Mouse (Mus musculus): Measurements from ENCODE around the gene Cnnm2. TPM values are rescaled to one million over a fixed set of nuclear protein-coding genes. Genes with fewer than 3 reads are reported as not detected.

Cnnm2 gene
- polyA plus RNA-seq, 1 experiment from 2014 or later = 2.9 TPM

GRCm38 (mm10) chr19:46904907-46905306 lies 143.5 kb downstream of the Cnnm2 start:
- ATAC-seq (ENCODE audit: insufficient number of reproducible peaks, insufficient read depth, low FRiP score, low TSS enrichment, low read depth) = no peak
- no peak overlapping the region for H3K27ac ChIP-seq
- peaks cover 9% of the 10 kb centered on the region for H3K4me1 ChIP-seq (replicated peaks)
- H3K4me3 ChIP-seq (replicated peaks) = no peak overlapping the region
- H3K9me3 ChIP-seq = no peaks in the 10 kb centered on the region
- H3K4me2 ChIP-seq = no peak overlapping the region
- no peaks in the 10 kb centered on the region for H3K27me3 ChIP-seq
- H3K36me3 ChIP-seq = peaks cover 14% of the 10 kb centered on the region
- WGBS = 82% methylated on average over 1 of the region's 1 CpGs
- no peak overlapping the region for H3K9ac ChIP-seq (replicated peaks)

GRCm38 (mm10) chr19:46905383-46905782 lies 144.0 kb downstream of the Cnnm2 start:
- Histone ChIP-seq H3K4me1 (replicated peaks) (peaks cover 9% of the 10 kb centered on the region), H3K9ac (replicated peaks) (no peak overlapping the region), H3K27me3 (no peaks in the 10 kb centered on the region), H3K36me3 (peaks cover 12% of the 10 kb centered on the region), H3K9me3 (no peaks in the 10 kb centered on the region), H3K4me3 (replicated peaks) (no peak overlapping the region), H3K27ac (no peak overlapping the region), H3K4me2 (no peak overlapping the region)
- ATAC-seq (ENCODE audit: insufficient number of reproducible peaks, insufficient read depth, low FRiP score, low TSS enrichment, low read depth) = no peak

DNA sequence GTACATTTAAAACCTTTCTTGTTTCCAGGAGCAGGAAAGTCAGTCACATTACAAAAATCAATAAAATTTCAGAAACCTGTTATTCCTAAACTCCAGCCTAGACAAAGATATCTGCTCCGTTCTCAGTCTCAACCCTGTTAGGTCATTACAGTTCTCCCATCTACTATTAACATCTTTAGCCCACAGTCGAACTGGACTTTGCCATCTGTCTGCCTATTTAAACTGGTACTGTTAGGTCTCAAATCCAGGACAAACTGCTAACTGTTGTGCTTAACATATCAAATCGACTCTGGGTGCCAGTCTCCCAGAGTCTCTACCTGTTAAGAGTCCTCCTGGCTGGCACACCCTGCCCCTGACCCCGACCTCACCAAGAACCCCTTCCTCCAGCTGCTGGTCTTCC lies 144.6 kb downstream of the Cnnm2 start:
- no peaks in the 10 kb centered on the region for H3K9me3 ChIP-seq
- no peak overlapping the region for H3K9ac ChIP-seq (replicated peaks)
- no peaks in the 10 kb centered on the region for H3K27me3 ChIP-seq
- WGBS = 90% methylated on average over 4 of the region's 4 CpGs
- H3K4me1 ChIP-seq (replicated peaks) = peaks cover 9% of the 10 kb centered on the region
- peaks cover 12% of the 10 kb centered on the region for H3K36me3 ChIP-seq
- no peak for ATAC-seq (ENCODE audit: insufficient number of reproducible peaks, insufficient read depth, low FRiP score, low TSS enrichment, low read depth)
- H3K27ac ChIP-seq = no peak overlapping the region
- no peak overlapping the region for H3K4me2 ChIP-seq
- no peak overlapping the region for H3K4me3 ChIP-seq (replicated peaks)

DNA sequence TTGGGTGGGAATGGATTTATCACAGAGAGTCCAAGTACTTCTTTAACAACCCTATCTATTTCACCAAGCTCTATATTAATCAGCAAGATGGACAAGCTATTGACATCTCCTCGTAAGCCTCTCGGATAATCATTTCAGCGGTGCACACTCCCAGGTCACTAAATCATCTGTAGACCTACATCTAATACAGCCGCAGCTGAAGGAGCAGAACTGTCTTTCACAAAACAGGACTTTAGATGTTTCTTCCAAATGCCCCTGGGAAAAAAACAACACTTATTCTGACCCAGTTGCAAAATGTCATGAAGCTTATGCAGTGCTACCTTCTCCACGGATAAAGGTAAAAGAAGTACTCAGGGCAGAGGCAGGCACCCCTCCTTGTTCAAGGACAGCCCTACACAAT lies 146.8 kb downstream of the Cnnm2 start:
- Histone ChIP-seq H3K4me1 (replicated peaks) (peaks cover 9% of the 10 kb centered on the region), H3K4me2 (no peak overlapping the region), H3K36me3 (peaks cover 12% of the 10 kb centered on the region), H3K27ac (no peak overlapping the region), H3K27me3 (no peaks in the 10 kb centered on the region), H3K4me3 (replicated peaks) (no peak overlapping the region), H3K9me3 (no peaks in the 10 kb centered on the region), H3K9ac (replicated peaks) (no peak overlapping the region)
- WGBS = 83% methylated on average over 5 of the region's 5 CpGs
- ATAC-seq (ENCODE audit: insufficient number of reproducible peaks, insufficient read depth, low FRiP score, low TSS enrichment, low read depth) = no peak

GRCm38 (mm10) chr19:46908977-46909376 lies 147.6 kb downstream of the Cnnm2 start:
- Histone ChIP-seq H3K27ac (peak overlapping the region; percentile 56; the same call in 1 of the 2 replicates), H3K4me3 (replicated peaks) (no peak overlapping the region), H3K4me2 (no peak overlapping the region), H3K9me3 (no peaks in the 10 kb centered on the region), H3K36me3 (peaks cover 6% of the 10 kb centered on the region; the same call in 1 of the 2 replicates), H3K4me1 (replicated peaks) (peaks cover 9% of the 10 kb centered on the region), H3K9ac (replicated peaks) (no peak overlapping the region), H3K27me3 (no peaks in the 10 kb centered on the region)
- no peak for ATAC-seq (ENCODE audit: insufficient number of reproducible peaks, insufficient read depth, low FRiP score, low TSS enrichment, low read depth)
- 60% methylated on average over 4 of the region's 4 CpGs for WGBS

DNA sequence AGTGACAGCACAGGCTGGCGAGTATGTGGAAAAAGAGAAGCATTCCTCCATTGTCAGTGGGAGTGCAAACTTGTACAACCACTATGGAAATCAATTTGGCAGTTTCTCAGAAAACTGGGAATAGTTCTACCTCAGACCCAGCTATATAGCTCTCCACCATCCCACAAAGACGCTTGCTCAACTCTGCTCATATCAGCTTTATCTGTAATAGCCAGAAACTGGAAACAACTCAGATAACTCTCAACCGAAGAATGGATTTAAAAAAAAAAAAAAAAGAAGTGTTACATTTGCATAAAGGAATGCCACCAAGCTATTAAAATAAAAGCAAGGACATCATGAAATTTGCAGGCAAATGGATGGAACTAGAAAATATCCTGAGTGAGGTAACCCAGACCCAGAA lies 150.1 kb downstream of the Cnnm2 start:
- no peaks in the 10 kb centered on the region for H3K9me3 ChIP-seq
- H3K36me3 ChIP-seq = peaks cover 17% of the 10 kb centered on the region; the same call in 1 of the 2 replicates
- H3K4me2 ChIP-seq = no peak overlapping the region
- no peaks in the 10 kb centered on the region for H3K27me3 ChIP-seq
- WGBS = 88% methylated on average over 3 of the region's 3 CpGs
- ATAC-seq (ENCODE audit: insufficient number of reproducible peaks, insufficient read depth, low FRiP score, low TSS enrichment, low read depth) = no peak
- no peak overlapping the region for H3K27ac ChIP-seq
- H3K4me3 ChIP-seq (replicated peaks) = no peak overlapping the region
- H3K4me1 ChIP-seq (replicated peaks) = peaks cover 9% of the 10 kb centered on the region
- no peak overlapping the region for H3K9ac ChIP-seq (replicated peaks)

- Histone ChIP-seq H3K36me3 (peaks cover 17% of the 10 kb centered on the region; the same call in 1 of the 2 replicates), H3K27ac (no peak overlapping the region), H3K9me3 (no peaks in the 10 kb centered on the region), H3K27me3 (no peaks in the 10 kb centered on the region), H3K4me1 (replicated peaks) (peaks cover 9% of the 10 kb centered on the region), H3K4me2 (no peak overlapping the region), H3K4me3 (replicated peaks) (no peak overlapping the region), H3K9ac (replicated peaks) (no peak overlapping the region)
- 92% methylated on average over 11 of the region's 11 CpGs for WGBS
- no peak for ATAC-seq (ENCODE audit: insufficient number of reproducible peaks, insufficient read depth, low FRiP score, low TSS enrichment, low read depth)
Observed at GRCm38 (mm10) chr19:46913626-46914025, 152.2 kb downstream of the Cnnm2 start.

DNA sequence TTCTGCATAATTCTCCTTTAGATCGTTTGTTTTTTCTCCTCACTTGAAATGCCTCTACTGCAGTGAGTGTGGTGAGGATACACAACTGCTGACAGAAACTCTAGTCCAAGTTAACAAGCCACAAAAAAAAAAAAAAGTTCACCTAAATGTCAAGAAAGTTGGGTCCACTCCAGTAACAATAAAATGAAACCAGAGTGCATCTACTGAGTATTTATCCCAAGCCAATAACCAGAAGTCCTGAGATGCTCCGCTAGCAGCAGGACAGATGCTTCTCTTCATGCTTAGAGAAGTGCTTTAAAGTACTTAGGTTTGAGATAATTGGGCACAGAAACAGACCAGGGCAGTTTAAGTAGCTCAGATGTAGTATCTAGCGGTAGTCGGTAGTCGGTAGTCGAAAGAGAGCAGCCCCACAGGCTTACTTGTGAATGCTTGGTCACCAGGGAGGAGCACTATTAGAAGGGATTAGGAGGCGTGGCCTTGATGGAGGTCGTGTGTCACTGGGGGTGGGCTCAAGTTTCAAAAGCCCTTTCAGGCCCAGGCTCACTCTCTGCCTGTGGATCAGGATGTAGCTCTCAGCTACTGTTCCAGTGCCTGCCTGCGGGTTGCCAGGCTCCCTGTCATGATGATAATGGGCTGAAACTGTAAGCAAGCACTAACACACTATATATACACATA lies 154.1 kb downstream of the Cnnm2 start:
- no peak overlapping the region for H3K27ac ChIP-seq
- WGBS = 74% methylated on average over 9 of the region's 9 CpGs
- H3K4me2 ChIP-seq = no peak overlapping the region
- H3K27me3 ChIP-seq = no peaks in the 10 kb centered on the region
- no peak for ATAC-seq (ENCODE audit: insufficient number of reproducible peaks, insufficient read depth, low FRiP score, low TSS enrichment, low read depth)
- no peak overlapping the region for H3K4me3 ChIP-seq (replicated peaks)
- peaks cover 17% of the 10 kb centered on the region; the same call in 1 of the 2 replicates for H3K36me3 ChIP-seq
- no peaks in the 10 kb centered on the region for H3K4me1 ChIP-seq (replicated peaks)
- no peak overlapping the region for H3K9ac ChIP-seq (replicated peaks)
- H3K9me3 ChIP-seq = no peaks in the 10 kb centered on the region

DNA sequence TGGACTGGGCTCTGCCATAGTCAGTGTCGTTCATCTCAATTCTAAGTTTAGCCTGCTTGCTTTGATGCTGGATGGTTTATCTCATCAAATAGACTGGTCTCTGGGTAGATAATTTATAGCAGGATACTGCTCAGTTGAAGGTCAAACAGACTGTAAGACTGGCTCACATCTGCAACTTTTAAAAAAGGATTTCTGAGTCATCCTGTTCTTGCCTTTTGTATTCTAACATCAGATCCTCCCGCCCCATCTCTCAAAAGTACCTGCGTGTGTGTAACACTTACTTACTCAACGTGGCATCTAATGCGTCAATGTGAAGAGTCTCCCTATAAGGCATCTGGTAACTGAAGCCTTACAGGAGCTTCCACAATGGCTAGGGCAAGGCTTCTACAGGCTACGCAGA lies 159.2 kb downstream of the Cnnm2 start:
- 83% methylated on average over 6 of the region's 6 CpGs for WGBS
- no peak overlapping the region for H3K9ac ChIP-seq (replicated peaks)
- ATAC-seq (ENCODE audit: insufficient number of reproducible peaks, insufficient read depth, low FRiP score, low TSS enrichment, low read depth) = no peak
- no peak overlapping the region for H3K4me2 ChIP-seq
- H3K4me3 ChIP-seq (replicated peaks) = no peak overlapping the region
- no peaks in the 10 kb centered on the region for H3K4me1 ChIP-seq (replicated peaks)
- H3K36me3 ChIP-seq = peaks cover 17% of the 10 kb centered on the region; the same call in 1 of the 2 replicates
- no peak overlapping the region for H3K27ac ChIP-seq
- no peaks in the 10 kb centered on the region for H3K9me3 ChIP-seq
- no peaks in the 10 kb centered on the region for H3K27me3 ChIP-seq

DNA sequence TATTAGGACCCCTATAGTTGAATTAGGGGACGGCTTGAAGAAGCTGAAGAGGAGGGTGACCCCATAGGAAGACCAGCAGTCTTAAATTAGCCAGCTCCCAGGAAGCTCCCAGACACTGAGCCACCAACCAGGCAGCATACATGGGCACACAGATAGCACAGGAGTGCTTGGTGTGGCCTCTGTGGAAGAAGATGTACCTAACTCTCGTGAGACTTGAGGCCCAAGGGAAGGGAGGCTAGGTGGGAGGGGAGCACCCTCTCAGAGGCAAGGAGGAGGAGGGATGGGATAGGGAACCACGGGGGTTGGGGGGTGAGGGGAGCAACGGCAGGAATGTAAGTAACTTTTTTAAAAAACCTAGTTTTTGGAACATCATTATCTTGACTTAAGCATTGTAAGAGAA lies 165.0 kb downstream of the Cnnm2 start:
- Histone ChIP-seq H3K9me3 (no peaks in the 10 kb centered on the region), H3K4me2 (no peak overlapping the region), H3K36me3 (peaks cover 4% of the 10 kb centered on the region; the same call in 1 of the 2 replicates), H3K4me1 (replicated peaks) (peaks cover 20% of the 10 kb centered on the region), H3K9ac (replicated peaks) (no peak overlapping the region), H3K27ac (no peak overlapping the region), H3K4me3 (replicated peaks) (no peak overlapping the region), H3K27me3 (no peaks in the 10 kb centered on the region)
- ATAC-seq (ENCODE audit: insufficient number of reproducible peaks, insufficient read depth, low FRiP score, low TSS enrichment, low read depth) = no peak
- WGBS = 63% methylated on average over 4 of the region's 4 CpGs

- WGBS = 53% methylated on average over 5 of the region's 5 CpGs
- Histone ChIP-seq H3K4me2 (no peak overlapping the region), H3K9me3 (no peaks in the 10 kb centered on the region), H3K4me1 (replicated peaks) (peaks cover 20% of the 10 kb centered on the region), H3K9ac (replicated peaks) (no peak overlapping the region), H3K27me3 (no peaks in the 10 kb centered on the region), H3K36me3 (peaks cover 3% of the 10 kb centered on the region; the same call in 1 of the 2 replicates), H3K4me3 (replicated peaks) (no peak overlapping the region), H3K27ac (no peak overlapping the region)
- ATAC-seq (ENCODE audit: insufficient number of reproducible peaks, insufficient read depth, low FRiP score, low TSS enrichment, low read depth) = no peak
Observed at GRCm38 (mm10) chr19:46926951-46927350, 165.6 kb downstream of the Cnnm2 start.

DNA sequence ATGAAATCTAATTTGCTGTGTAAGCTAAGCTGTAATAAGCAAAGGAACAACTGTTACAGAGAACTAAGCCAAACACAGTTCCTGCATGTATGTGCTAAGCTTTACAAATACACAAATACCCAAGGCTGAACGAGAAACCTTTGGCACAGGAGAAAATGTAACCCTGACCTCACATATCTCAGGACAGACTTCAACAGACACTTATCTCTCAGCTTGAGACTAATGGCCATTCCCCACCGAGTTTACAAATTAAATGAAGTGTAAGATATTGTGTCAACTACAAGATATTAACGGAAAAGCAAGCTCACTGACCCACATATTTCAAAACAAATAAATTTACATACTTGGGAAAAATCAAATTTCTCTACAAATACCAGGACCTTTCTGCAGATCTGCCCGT lies 166.7 kb downstream of the Cnnm2 start:
- H3K27ac ChIP-seq = no peak overlapping the region
- WGBS = 65% methylated on average over 4 of the region's 4 CpGs
- ATAC-seq (ENCODE audit: insufficient number of reproducible peaks, insufficient read depth, low FRiP score, low TSS enrichment, low read depth) = no peak
- no peak overlapping the region for H3K4me2 ChIP-seq
- H3K9me3 ChIP-seq = no peaks in the 10 kb centered on the region
- H3K27me3 ChIP-seq = no peaks in the 10 kb centered on the region
- no peak overlapping the region for H3K9ac ChIP-seq (replicated peaks)
- peaks cover 20% of the 10 kb centered on the region for H3K4me1 ChIP-seq (replicated peaks)
- H3K4me3 ChIP-seq (replicated peaks) = no peak overlapping the region
- H3K36me3 ChIP-seq = no peaks in the 10 kb centered on the region

Data from limb, embryonic 12.5 days (tissue).